Mouse (Mus musculus) left cerebral cortex, postnatal 10 days (tissue): Measurements from ENCODE around the gene Atf3. TPM values are rescaled to one million over a fixed set of nuclear protein-coding genes. Genes with fewer than 3 reads are reported as not detected.
"Not testable (repeated sequence)": the region's sequence is repeated elsewhere in the genome, so short reads cannot be mapped to it uniquely, and the experiment has no call there.

ENCODE experiments used
- DNase-seq, 2 experiments: peaks; one replicate each; pipeline ENCODE4 v3.0.0; 2021 to 2022; ENCODE audit warnings: low spot score in 2 of 2, mixed read lengths in 1 of 2; ENCODE audit errors: extremely low spot score in 1 of 2
- intact Hi-C: fragments of 180-260 bp; cut with DNase I; formaldehyde crosslinking; loops from one replicate; pipeline ENCODE4 v1.15.1; 2025
- total RNA-seq, 2 experiments: library from RNA; stranded (reverse); gene quantifications; 2 replicates each; pipeline ENCODE4 v1.2.3; 2021

The Atf3 gene
- total RNA-seq, 2 experiments from 2014 or later, result 0.39 to 0.77 TPM

GRCm38 (mm10) chr1:191178511-191179188, 39.2 kb downstream of the Atf3 start:
- no peak for DNase-seq
- intact Hi-C loops, result no loop called here

GRCm38 (mm10) chr1:191176887-191177286, 41.0 kb downstream of the Atf3 start:
- intact Hi-C loops, result no loop called here
- no peak for DNase-seq

DNA sequence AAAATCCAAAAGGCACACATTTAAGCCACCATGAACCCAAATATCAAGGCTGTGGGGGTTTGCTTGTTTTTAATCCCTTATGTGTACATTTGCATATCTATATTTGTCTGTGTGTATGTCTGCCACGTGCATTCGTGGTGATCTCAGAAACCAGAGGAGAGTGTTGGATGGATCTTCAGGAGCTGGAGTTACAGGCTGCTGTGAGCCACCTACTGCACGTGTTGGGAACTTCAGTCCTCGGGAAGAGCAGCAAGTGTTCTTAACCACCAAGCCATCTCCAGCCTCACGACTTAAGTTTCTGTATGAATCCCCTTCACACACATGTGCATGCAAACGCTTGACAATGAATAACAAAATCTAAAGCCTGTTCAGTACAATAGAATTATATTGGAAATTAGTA, 45.4 kb downstream of the Atf3 start:
- DNase-seq, result peak in 1 of 2 experiments; percentile 61

DNA sequence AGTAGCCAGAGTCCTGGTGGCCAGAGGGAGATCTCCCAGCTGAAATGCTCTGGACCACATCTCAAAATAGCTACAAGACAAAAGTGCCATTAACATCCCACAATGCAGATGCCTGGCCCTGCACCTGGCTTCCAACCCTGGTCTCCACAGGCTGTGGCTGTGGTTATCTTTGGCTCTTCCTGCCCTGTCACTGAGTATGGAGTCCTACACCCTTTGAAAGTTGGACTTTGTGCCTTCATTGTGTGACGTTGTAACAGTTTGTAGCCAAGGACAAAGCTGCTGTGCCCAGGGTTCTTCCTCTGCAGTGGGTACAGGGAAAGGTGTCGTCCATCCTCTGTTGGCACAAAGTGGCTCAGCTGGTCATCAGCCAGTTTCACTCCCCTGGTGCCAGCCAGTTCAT, 47.4 kb downstream of the Atf3 start:
- intact Hi-C loops, result loop anchor here (5.0 kb wide), 1 partner anchor 73 kb away; the partner anchor contains the start of gene Batf3
- no peak for DNase-seq

More for the DNA sequence above, 45.4 kb downstream of the Atf3 start:
- intact Hi-C loops, result loop anchor here (5.0 kb wide), 1 partner anchor 75 kb away; the partner anchor contains the start of gene Batf3

GRCm38 (mm10) chr1:191166189-191166588, 51.6 kb downstream of the Atf3 start:
- intact Hi-C loops, result no loop called here
- peak in 1 of 2 experiments; percentile 9 for DNase-seq

DNA sequence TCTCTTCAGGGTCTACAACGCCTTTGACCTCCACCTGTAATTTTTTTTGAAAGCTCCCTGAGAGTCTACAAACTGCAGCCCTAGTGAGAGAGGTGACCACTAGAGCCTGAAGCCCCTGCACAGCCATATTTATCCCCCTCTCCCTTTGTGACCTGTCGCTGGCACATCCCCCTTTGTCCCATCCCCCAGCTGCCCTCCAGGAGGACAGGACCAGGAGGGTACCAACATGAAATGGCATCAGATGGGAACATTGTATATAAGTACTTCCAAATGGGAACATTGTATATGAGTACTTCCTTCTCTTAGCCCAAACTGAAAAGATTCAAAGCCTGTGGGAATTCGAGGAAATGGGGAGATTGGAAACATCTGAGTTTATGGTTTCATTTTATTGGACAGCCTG, 53.1 kb downstream of the Atf3 start, which contains the start of gene Fam71a:
Gene Fam71a, minus strand, starts transcription at position 101 of the 400 bp plus-strand sequence.
- intact Hi-C loops, result no loop called here
- DNase-seq, result peak in 1 of 2 experiments; percentile 9

DNA sequence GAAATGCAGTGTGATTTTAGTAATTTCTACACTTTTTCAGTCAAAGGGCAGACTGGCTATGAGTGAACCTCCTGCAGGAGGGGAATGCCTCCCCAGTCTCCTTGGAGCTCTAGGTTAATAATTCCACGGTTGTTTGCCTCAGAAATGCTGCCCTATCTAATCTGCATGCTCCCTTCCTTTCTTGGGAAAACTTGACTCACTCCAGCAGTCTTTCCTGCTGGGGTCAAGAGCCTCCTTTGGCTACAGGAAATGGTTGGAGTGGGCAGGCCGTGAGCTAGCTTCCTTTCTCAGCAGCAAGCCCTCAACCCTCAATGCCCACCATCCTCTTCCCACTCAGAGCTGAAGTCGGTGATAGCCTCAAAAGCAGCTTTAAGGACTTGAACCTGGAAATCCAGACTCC, 63.5 kb downstream of the Atf3 start:
- peak in 1 of 2 experiments; percentile 7 for DNase-seq
- intact Hi-C loops, result no loop called here

GRCm38 (mm10) chr1:191153052-191153451, 64.8 kb downstream of the Atf3 start:
- DNase-seq, result peak in 1 of 2 experiments; percentile 37
- intact Hi-C loops, result no loop called here

DNA sequence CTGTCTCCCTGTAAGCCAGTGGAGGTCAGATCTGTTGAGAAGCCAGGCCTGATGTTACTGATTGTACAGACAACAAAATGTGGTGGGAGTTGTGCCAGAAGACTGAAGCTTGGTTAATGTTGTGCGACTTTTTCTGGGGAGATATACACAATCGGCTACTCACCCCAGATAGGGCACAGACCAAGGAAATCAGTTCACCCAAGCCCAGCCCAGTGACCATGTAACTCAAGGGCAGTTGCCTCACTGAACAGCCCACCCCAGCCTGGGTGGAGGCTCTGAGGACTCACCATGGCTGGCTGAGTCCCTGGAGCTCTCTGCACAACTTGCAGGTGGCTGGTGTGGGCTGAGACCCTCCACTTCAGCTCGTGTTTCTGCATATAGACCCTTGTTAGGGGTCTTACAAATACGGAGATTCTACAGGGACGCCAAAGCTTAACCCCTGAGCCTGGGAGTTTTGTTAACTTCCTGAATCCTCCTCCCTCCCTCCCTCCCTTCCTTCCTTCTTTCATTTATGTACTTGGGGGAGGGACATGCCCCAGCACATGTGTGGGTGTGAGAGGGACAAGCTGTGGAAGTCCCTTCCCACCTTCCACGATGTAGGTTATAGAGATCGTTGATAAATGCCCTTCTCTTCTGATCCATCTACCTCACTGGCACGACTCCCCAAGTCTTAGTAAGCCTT, 66.8 kb downstream of the Atf3 start:
- no peak for DNase-seq
- intact Hi-C loops, result no loop called here

DNA sequence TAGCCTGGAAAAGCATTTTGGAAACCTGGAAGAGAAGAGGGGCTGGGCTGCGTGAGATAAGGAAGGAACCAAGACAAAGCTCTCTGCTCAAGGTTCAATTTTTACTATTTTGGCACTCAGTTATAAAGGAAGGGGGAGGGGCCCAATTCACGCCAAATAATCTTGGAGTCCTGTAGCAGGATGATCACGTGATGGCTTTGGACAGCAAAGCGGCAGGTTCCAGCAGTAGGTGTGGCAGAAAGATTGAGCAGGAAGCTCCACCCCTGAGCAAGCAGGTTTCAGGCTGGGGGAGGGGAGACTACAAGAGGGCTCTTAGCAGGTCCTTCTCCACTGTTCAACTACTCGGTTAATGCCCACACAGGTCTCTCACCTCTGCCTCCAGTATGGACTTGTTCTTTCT, 68.3 kb downstream of the Atf3 start:
- intact Hi-C loops, result not testable (repeated sequence)
- peak in 1 of 2 experiments; percentile 6 for DNase-seq

DNA sequence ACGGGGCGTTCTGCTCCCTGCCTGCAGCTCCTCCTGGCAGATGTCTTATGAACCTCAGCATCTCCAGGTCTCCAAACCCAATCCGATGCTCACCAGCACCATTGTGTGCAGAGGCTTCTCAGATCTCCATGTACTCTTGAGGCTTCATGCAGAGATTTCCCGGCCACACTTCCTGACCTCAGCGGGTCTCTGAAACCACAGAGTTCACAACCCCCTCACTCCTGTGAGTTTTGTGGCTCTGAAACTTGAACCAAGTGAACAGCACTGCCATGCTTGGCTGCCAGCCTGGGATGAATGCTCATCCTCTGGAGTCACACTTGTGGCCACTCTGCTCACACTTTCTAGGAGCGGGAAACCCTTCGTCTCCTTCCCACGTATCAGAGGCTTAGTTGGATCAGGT, 76.9 kb downstream of the Atf3 start:
- intact Hi-C loops, result no loop called here
- DNase-seq, result peak in 1 of 2 experiments; percentile 25

DNA sequence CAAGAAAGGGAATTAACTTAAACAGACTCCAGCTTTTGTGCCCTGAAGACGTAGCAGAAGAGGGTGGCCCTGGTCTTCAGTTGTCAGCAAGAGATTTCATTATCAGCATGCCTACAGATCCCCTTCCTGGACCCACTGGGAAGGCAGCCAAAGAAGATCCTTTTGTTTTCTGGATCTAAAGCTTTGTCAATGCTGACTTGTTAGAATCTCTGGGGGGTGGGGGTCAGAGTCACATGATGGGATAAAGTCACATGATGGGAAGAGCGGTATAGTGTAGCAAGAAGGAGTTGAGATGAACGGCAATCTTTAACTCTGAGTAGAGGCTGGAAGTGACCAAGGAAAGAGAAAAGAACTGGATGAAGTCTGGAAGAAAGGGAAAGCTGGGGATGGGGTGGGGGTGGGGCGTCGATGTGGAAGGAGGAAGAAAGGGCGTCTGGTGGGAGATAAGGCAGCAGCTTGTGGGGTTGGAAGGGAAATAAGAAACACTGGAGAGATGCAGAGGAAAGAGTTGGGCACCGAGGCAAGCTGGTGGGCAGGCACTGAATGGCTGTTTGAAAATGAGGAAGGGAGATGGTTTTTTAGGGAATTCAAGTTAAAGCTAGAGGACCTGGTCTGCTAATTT, 78.9 kb downstream of the Atf3 start:
- peak in 1 of 2 experiments; percentile 7 for DNase-seq
- intact Hi-C loops, result no loop called here

DNA sequence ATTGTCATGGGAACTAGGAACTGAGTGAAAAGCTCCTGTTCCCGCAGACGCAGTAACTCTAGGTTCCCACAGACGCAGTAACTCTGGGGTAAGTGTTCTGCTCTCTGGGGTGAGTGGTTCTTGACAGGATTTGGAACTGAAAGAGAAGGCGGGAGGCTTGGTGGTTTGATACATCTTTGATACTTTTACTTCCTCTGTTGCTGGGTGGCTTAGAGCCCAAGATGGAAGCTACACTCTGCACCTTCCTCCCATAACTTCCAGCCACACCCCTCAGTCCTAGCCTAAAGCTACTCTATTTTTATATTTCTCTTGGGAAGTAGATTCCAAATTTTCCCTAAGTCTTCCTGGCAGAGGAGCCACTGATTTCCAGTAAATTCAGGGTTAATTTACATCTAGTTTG, 79.4 kb downstream of the Atf3 start:
- intact Hi-C loops, result no loop called here
- DNase-seq, result peak in 1 of 2 experiments; percentile 1

DNA sequence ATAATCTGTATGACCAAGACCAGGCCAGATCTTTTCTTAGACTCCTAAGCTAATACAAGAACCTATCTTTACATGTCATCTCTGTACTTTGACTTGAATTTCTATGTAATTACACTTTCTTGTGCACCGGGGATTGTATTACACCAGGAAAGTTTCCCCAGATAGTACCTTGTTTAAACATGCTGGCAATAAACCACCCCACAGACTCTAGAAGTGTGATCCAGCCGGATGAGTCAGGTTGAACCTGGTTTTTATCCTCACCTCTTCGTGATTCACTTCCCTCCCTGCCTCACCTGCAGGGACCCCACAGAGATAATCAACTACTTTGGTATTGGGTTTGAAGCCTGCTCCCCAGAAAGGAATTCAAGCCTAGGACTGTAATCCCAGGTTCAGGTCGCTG, 82.4 kb downstream of the Atf3 start:
- intact Hi-C loops, result no loop called here

DNA sequence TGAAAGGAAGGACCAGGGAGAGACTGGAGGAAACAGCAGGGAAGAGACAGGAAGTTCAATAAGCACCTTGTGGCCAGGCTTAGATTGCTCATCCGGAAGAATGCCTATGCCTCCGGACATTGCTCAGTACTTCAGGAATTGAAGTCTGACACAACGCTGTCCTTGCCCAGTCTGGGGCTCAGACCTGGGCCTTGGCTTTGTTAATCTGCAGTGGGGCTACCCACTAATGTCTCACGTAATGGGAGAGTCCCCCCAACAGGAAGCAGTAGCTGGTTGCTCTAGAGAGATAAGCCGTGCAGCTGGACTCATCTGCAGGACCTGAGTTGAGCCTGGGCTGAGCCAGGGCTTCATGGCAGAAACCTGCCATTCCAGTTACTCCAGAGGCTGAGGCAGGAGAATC, 84.9 kb downstream of the Atf3 start:
- intact Hi-C loops, result no loop called here
- peak in 1 of 2 experiments; percentile 6 for DNase-seq

More for the DNA sequence above, 82.4 kb downstream of the Atf3 start:
- DNase-seq, result no peak

DNA sequence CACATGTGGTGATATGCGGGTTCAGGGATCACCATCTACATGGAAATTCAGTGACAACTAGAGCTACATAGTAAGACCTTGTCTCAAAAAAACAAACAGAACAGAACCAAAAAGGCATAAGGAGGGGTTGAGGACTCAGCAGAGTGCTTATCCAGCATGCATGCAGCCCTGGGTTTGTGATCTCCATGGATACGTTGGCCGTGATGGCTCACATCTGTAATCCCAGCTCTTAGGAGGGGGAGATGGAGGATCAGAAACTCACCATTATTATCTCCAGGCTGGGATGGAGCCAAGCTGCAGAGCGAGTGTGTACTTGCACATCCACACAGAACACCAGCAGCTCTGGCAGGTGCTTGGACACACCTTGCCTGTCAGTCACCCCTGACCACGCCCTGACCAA, 85.6 kb downstream of the Atf3 start:
- DNase-seq, result peak in 1 of 2 experiments; percentile 19
- intact Hi-C loops, result no loop called here

- intact Hi-C loops, result no loop called here
- DNase-seq, result no peak
Observed at GRCm38 (mm10) chr1:191131692-191132091, 86.1 kb downstream of the Atf3 start.

DNA sequence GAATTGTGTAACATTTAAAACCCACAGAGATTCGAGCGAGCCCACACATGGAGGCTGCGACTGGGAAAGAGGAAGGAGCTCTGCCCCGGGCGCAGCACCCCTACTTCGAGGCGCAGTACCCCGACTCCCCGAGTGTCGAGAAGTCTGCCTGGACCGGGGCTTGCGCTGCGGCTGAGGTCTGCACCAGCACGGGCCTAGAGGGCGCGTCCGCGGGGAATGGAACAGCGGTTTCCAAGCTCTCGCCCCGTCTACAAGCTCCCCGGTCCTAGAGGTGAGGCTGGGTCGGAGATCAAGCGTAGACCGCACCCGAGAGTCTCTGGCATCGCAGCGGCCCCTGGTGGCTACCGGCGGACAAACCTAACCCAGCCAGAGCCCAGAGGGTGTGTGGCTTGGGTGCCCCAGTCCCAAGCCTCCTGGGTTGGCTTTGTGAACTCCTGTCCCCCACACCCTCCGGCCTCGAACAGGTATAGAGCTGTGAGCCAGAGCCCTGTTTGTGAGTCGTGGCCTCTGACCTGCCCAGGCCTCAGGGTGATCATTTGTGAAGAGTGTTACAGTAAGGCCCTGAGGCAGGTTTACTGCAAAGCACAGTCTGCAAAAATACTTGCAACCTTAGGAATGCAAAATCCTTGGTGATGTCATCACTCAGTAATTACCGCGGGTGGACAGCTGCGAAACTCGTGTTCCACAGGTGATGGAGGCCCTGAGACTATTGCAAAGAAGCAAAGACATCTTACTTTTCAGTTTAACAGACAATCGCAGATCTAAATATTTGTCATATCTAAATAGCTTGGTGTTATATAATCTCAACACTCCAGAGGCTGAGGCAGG, 91.8 kb downstream of the Atf3 start:
- intact Hi-C loops, result no loop called here
- DNase-seq, result peak in 1 of 2 experiments; percentile 66

DNA sequence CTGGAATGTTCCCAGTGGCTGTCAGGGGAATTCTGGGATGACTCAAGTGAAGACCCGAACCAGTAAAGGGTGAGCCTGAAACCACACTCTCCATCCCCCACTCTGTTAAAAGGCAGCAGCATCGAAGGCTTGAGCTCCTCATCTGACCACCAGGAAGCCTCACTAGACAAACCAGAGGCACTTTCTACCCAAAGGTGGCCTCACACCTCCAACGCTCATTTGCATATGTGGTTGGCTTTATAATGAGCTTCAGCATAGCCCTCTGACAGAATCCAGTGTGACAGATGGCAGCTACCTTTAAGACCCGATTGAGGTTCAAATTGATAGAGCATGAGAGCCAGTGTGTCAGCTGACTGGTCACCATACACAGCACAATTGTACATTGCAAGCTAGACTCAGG, 93.6 kb downstream of the Atf3 start:
- no peak for DNase-seq
- intact Hi-C loops, result no loop called here
